ENCODE assay signal across 8 mouse cellular contexts in genomic region chr19:5803041-5803880, GRCm38 (mm10). TPM values are rescaled to one million over a fixed set of nuclear protein-coding genes. Genes with fewer than 3 reads are reported as not detected.
DNase-seq lines count a peak whose midpoint lies in the region; ATAC-seq and TF ChIP-seq lines count a peak whose summit lies in the region.

No protein-coding gene starts in this region.

- under 1% methylated on average over 67 of the region's 67 CpGs for WGBS in heart, embryonic 10.5 days
- under 1% methylated on average over 67 of the region's 67 CpGs for WGBS in kidney, embryonic 15.5 days
- WGBS in limb, embryonic 15.5 days, result under 1% methylated on average over 66 of the region's 67 CpGs
- WGBS in midbrain, postnatal 0 days, result under 1% methylated on average over 67 of the region's 67 CpGs

- peaks cover 55% of the 10 kb centered on the region for H3K79me2 ChIP-seq in C2C12 (ENCODE audit: control insufficient read depth, insufficient read depth)

- peak overlapping the region; percentile 94 for H3ac ChIP-seq in C2C12 (ENCODE audit: control insufficient read depth, insufficient read length, low read depth)

- H3K79me3 ChIP-seq in C2C12 (ENCODE audit: low read depth), result peaks cover 41% of the 10 kb centered on the region

- H3K9me3 ChIP-seq in heart, embryonic 10.5 days, result no peaks in the 10 kb centered on the region
- H3K9me3 ChIP-seq in kidney, embryonic 15.5 days (replicated peaks), result no peaks in the 10 kb centered on the region
- no peaks in the 10 kb centered on the region for H3K9me3 ChIP-seq in limb, embryonic 15.5 days
- no peaks in the 10 kb centered on the region for H3K9me3 ChIP-seq in midbrain, postnatal 0 days (ENCODE audit: low read length)

- H3K27ac ChIP-seq in embryonic fibroblast, embryonic 13.5 days (ENCODE audit: insufficient read depth, low read length), result peak overlapping the region; percentile 100
- H3K27ac ChIP-seq in heart, embryonic 10.5 days, result peak overlapping the region; percentile 100
- H3K27ac ChIP-seq in kidney, embryonic 15.5 days, result peak overlapping the region; percentile 98
- H3K27ac ChIP-seq in limb, embryonic 15.5 days, result peak overlapping the region; percentile 100
- peak overlapping the region; percentile 100 for H3K27ac ChIP-seq in midbrain, postnatal 0 days (ENCODE audit: low read depth, low read length)

- ATAC-seq in kidney, embryonic 15.5 days (replicated peaks; ENCODE audit: low FRiP score), result peak; percentile 97
- ATAC-seq in limb, embryonic 15.5 days (ENCODE audit: insufficient number of reproducible peaks, low FRiP score, low TSS enrichment, low read depth), result peak; percentile 96
- ATAC-seq in midbrain, postnatal 0 days (ENCODE audit: low FRiP score), result peak; percentile 96

- H3K4me2 ChIP-seq in kidney, embryonic 15.5 days, result peak overlapping the region; percentile 77
- peak overlapping the region; percentile 67 for H3K4me2 ChIP-seq in limb, embryonic 15.5 days
- peak overlapping the region; percentile 64 for H3K4me2 ChIP-seq in midbrain, postnatal 0 days (ENCODE audit: low read depth, low read length, poor library complexity, severe bottlenecking)

- peak; percentile 100 for DNase-seq in brain, adult 2 months (ENCODE audit: low read depth, low spot score)
- peak; percentile 99 for DNase-seq in heart, embryonic 10.5 days (ENCODE audit: low spot score)
- peak; percentile 100 for DNase-seq in midbrain, postnatal 0 days (ENCODE audit: low spot score)
- DNase-seq in spleen, postnatal 10 days (ENCODE audit: low spot score in 2 of 2), result peak; percentile 100

- TF ChIP-seq POLR2A in embryonic fibroblast, embryonic 13.5 days (IDR thresholded peaks at IDR 0.05; ENCODE audit: low read depth, low read length), result peak; percentile 65

- H3K27me3 ChIP-seq in C2C12 (ENCODE audit: control insufficient read depth, insufficient read depth, insufficient read length), result no peaks in the 10 kb centered on the region
- no peaks in the 10 kb centered on the region for H3K27me3 ChIP-seq in heart, embryonic 10.5 days (ENCODE audit: insufficient read depth, poor library complexity, severe bottlenecking)
- H3K27me3 ChIP-seq in kidney, embryonic 15.5 days, result no peaks in the 10 kb centered on the region
- no peaks in the 10 kb centered on the region for H3K27me3 ChIP-seq in limb, embryonic 15.5 days
- no peaks in the 10 kb centered on the region for H3K27me3 ChIP-seq in midbrain, postnatal 0 days (ENCODE audit: insufficient read depth, low read length)

- peak overlapping the region; percentile 29 for H3K4me3 ChIP-seq in C2C12 (ENCODE audit: insufficient read depth, poor library complexity, severe bottlenecking)
- peak overlapping the region; percentile 23 for H3K4me3 ChIP-seq in embryonic fibroblast, embryonic 13.5 days (ENCODE audit: insufficient read depth, low read length)
- H3K4me3 ChIP-seq in heart, embryonic 10.5 days, result peak overlapping the region; percentile 86
- peak overlapping the region; percentile 70 for H3K4me3 ChIP-seq in kidney, embryonic 15.5 days (replicated peaks)
- peak overlapping the region; percentile 72 for H3K4me3 ChIP-seq in limb, embryonic 15.5 days
- peak overlapping the region; percentile 89 for H3K4me3 ChIP-seq in midbrain, postnatal 0 days (ENCODE audit: low read depth, low read length)

- no peak for TF ChIP-seq CTCF in C2C12 (IDR thresholded peaks at IDR 0.05; ENCODE audit: control insufficient read depth, insufficient read depth, insufficient read length)
- no peak for TF ChIP-seq CTCF in embryonic fibroblast, embryonic 13.5 days (IDR thresholded peaks at IDR 0.05; ENCODE audit: borderline replicate concordance, insufficient read depth, low read length)
- TF ChIP-seq CTCF in midbrain, postnatal 0 days (IDR thresholded peaks at IDR 0.05), result no peak; the same call in 1 of the 2 replicates

- H3K4me1 ChIP-seq in embryonic fibroblast, embryonic 13.5 days (ENCODE audit: control insufficient read depth, insufficient read depth, low read length), result peaks cover 17% of the 10 kb centered on the region
- H3K4me1 ChIP-seq in heart, embryonic 10.5 days, result peaks cover 53% of the 10 kb centered on the region
- H3K4me1 ChIP-seq in kidney, embryonic 15.5 days, result peaks cover 49% of the 10 kb centered on the region
- peaks cover 30% of the 10 kb centered on the region for H3K4me1 ChIP-seq in limb, embryonic 15.5 days
- peaks cover 6% of the 10 kb centered on the region; the same call in 1 of the 2 replicates for H3K4me1 ChIP-seq in midbrain, postnatal 0 days (ENCODE audit: insufficient read depth, low read length)

- H3K9ac ChIP-seq in kidney, embryonic 15.5 days, result peak overlapping the region; percentile 77
- peak overlapping the region; percentile 60 for H3K9ac ChIP-seq in limb, embryonic 15.5 days
- H3K9ac ChIP-seq in midbrain, postnatal 0 days (replicated peaks; ENCODE audit: low read length, poor library complexity, severe bottlenecking), result peak overlapping the region; percentile 91

- peaks cover 32% of the 10 kb centered on the region for H3K36me3 ChIP-seq in C2C12 (ENCODE audit: control insufficient read depth, insufficient read depth)
- H3K36me3 ChIP-seq in heart, embryonic 10.5 days, result peaks cover 24% of the 10 kb centered on the region
- peaks cover 6% of the 10 kb centered on the region for H3K36me3 ChIP-seq in kidney, embryonic 15.5 days
- H3K36me3 ChIP-seq in limb, embryonic 15.5 days, result 0 out of 2 replicates have a peak, but pooled peaks cover 4% of the 10 kb centered on the region
- no peaks in the 10 kb centered on the region for H3K36me3 ChIP-seq in midbrain, postnatal 0 days (ENCODE audit: insufficient read depth, low read length)

TF ChIP-seq in C2C12, 6 proteins besides CTCF, POLR2A, EP300 and RAD21:
- TF ChIP-seq MYOD1 (IDR thresholded peaks at IDR 0.05; ENCODE audit: control insufficient read depth, insufficient read length, low read depth) (no peak), MAX (IDR thresholded peaks at IDR 0.05) (peak; percentile 5)

RNA-seq across cellular contexts. Expression of gene Scyl1, which starts 32.0 kb away (rescaled TPM):
- 69.6 TPM for polyA plus RNA-seq in C2C12 (2012; fragmentation: generic; extraction: Trizol)
- 78.4 and 83.1 TPM in 2 replicates for polyA plus RNA-seq in embryonic fibroblast, embryonic 13.5 days (2011; ENCODE audit: insufficient read length, low read depth, missing spikeins)
- polyA plus RNA-seq in heart, embryonic 10.5 days (2016; fragmentation: Nextera tagmentation; extraction: Ambion mirVana), result 74.4 and 75.2 TPM in 2 replicates
- polyA plus RNA-seq in kidney, embryonic 15.5 days (2015; fragmentation: Nextera tagmentation; extraction: Ambion mirVana), result 69.6 and 76.0 TPM in 2 replicates
- 81.6 and 85.1 TPM in 2 replicates for polyA plus RNA-seq in limb, embryonic 15.5 days (2015; fragmentation: Nextera tagmentation; extraction: Ambion mirVana)
- 95.2 and 108 TPM in 2 replicates for total RNA-seq in midbrain, postnatal 0 days (2014; rRNA removed)
- polyA plus RNA-seq in midbrain, postnatal 0 days (2015; fragmentation: Nextera tagmentation; extraction: Ambion mirVana), result 84.2 and 85.8 TPM in 2 replicates

Comparison
In these comparisons a context has a peak if more than half of its experiments do, and no peak if none do; other contexts are left out.
1. Peak in every context shown above with its lines: DNase-seq, ATAC-seq, H3K4me3 ChIP-seq and H3K27ac ChIP-seq.
2. H3K4me3 ChIP-seq: peak in every context shown above with its lines; median percentile 89 in midbrain, postnatal 0 days; 86 in heart, embryonic 10.5 days; 72 in limb, embryonic 15.5 days; 70 in kidney, embryonic 15.5 days; 29 in C2C12; 23 in embryonic fibroblast, embryonic 13.5 days.